Mouse (Mus musculus): ENCODE results near the gene Dnaic1. TPM values are rescaled to one million over a fixed set of nuclear protein-coding genes. Genes with fewer than 3 reads are reported as not detected.
A peak's percentile ranks its signal among the peaks of the same experiment; 100 is the strongest.

Dnaic1 gene
- polyA plus RNA-seq, 1 experiment from 2014 or later, result 1.1 TPM

GRCm38 (mm10) chr4:41655525-41655924, 86.0 kb downstream of the Dnaic1 start:
- WGBS, result 34% methylated on average over 2 of the region's 2 CpGs
- Histone ChIP-seq H3K4me3 (ENCODE audit: low read depth, low read length) (no peak overlapping the region), H3K4me2 (ENCODE audit: low read depth, severe bottlenecking) (no peak overlapping the region), H3K36me3 (ENCODE audit: control insufficient read depth, insufficient read depth, low read length) (no peaks in the 10 kb centered on the region), H3K27ac (replicated peaks; ENCODE audit: low read depth, low read length) (no peak overlapping the region), H3K9me3 (ENCODE audit: control insufficient read depth, low read length) (no peaks in the 10 kb centered on the region), H3K27me3 (ENCODE audit: control insufficient read depth, insufficient read depth, low read length) (peaks cover 20% of the 10 kb centered on the region), H3K9ac (ENCODE audit: low read length) (no peak overlapping the region), H3K4me1 (ENCODE audit: control insufficient read depth, insufficient read depth, low read length) (peaks cover 39% of the 10 kb centered on the region)
- ATAC-seq (ENCODE audit: insufficient number of reproducible peaks, low FRiP score, low TSS enrichment, low read depth) (no peak), DNase-seq (ENCODE audit: low spot score) (no peak)

DNA sequence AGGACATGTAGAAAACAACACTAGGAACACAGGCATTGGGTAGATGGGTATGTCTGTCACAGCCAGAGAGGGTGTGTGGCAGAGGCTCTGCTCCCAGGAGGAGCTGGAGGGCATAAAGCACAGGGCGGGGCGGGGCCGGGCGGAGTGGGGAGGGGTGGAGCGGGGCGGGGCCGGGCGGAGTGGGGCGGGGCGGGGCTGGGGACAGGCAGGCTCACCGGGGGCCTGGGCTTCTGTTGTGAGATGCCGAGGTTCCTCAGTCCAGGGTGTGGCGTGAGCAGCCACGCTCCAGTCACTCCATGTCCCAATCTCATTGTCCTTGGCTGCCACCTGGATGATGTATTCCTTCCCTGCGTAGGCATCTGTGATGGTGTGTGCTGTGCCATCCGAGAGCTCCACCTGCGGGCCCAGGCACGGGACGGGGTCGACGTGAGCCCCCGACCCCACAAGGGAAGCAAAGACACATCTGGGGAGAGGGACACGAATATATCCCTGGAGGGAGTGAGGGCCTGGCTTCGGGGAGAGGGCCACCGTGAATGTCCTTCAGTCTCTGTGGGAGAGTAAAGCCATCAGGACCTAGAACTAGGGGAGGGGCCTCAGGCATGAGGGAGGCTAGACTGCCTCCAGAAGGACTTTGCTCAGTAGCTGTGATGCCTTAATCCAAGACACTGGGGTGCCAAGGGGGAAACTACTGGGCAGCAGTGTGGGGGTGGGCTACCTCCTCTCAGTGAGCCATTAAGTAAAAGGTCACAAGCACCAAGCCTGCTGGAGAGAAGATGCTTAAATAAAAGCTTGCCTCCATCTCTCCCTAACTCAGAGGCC, 89.2 kb downstream of the Dnaic1 start:
- Histone ChIP-seq H3K27me3 (ENCODE audit: control insufficient read depth, insufficient read depth, low read length) (peaks cover 25% of the 10 kb centered on the region), H3K9ac (ENCODE audit: low read length) (no peak overlapping the region), H3K4me3 (ENCODE audit: low read depth, low read length) (no peak overlapping the region), H3K36me3 (ENCODE audit: control insufficient read depth, insufficient read depth, low read length) (no peaks in the 10 kb centered on the region), H3K4me2 (ENCODE audit: low read depth, severe bottlenecking) (peak overlapping the region; percentile 40), H3K4me1 (ENCODE audit: control insufficient read depth, insufficient read depth, low read length) (peaks cover 70% of the 10 kb centered on the region), H3K27ac (replicated peaks; ENCODE audit: low read depth, low read length) (peak overlapping the region; percentile 77), H3K9me3 (ENCODE audit: control insufficient read depth, low read length) (no peaks in the 10 kb centered on the region)
- no peak for ATAC-seq (ENCODE audit: insufficient number of reproducible peaks, low FRiP score, low TSS enrichment, low read depth)
- 5% methylated on average over 24 of the region's 25 CpGs for WGBS
- DNase-seq (ENCODE audit: low spot score), result no peak

- Histone ChIP-seq H3K9me3 (ENCODE audit: control insufficient read depth, low read length) (no peaks in the 10 kb centered on the region), H3K27me3 (ENCODE audit: control insufficient read depth, insufficient read depth, low read length) (peaks cover 29% of the 10 kb centered on the region), H3K4me1 (ENCODE audit: control insufficient read depth, insufficient read depth, low read length) (peaks cover 73% of the 10 kb centered on the region), H3K4me2 (ENCODE audit: low read depth, severe bottlenecking) (peak overlapping the region; percentile 7; the same call in 1 of the 2 replicates), H3K27ac (replicated peaks; ENCODE audit: low read depth, low read length) (peak overlapping the region; percentile 77; the same call in 1 of the 2 replicates), H3K4me3 (ENCODE audit: low read depth, low read length) (no peak overlapping the region), H3K9ac (ENCODE audit: low read length) (no peak overlapping the region), H3K36me3 (ENCODE audit: control insufficient read depth, insufficient read depth, low read length) (no peaks in the 10 kb centered on the region)
- DNase-seq (ENCODE audit: low spot score) (peak; percentile 92), ATAC-seq (ENCODE audit: insufficient number of reproducible peaks, low FRiP score, low TSS enrichment, low read depth) (peak; percentile 44)
- WGBS, result 5% methylated on average over 13 of the region's 13 CpGs
Observed at GRCm38 (mm10) chr4:41659556-41659955, 90.0 kb downstream of the Dnaic1 start.

- peak; percentile 89 for DNase-seq (ENCODE audit: low spot score)
- Histone ChIP-seq H3K9ac (ENCODE audit: low read length) (no peak overlapping the region), H3K36me3 (ENCODE audit: control insufficient read depth, insufficient read depth, low read length) (no peaks in the 10 kb centered on the region), H3K27me3 (ENCODE audit: control insufficient read depth, insufficient read depth, low read length) (peaks cover 41% of the 10 kb centered on the region), H3K9me3 (ENCODE audit: control insufficient read depth, low read length) (no peaks in the 10 kb centered on the region), H3K27ac (replicated peaks; ENCODE audit: low read depth, low read length) (peak overlapping the region; percentile 69; the same call in 1 of the 2 replicates), H3K4me2 (ENCODE audit: low read depth, severe bottlenecking) (peak overlapping the region; percentile 24; the same call in 1 of the 2 replicates), H3K4me3 (ENCODE audit: low read depth, low read length) (no peak overlapping the region), H3K4me1 (ENCODE audit: control insufficient read depth, insufficient read depth, low read length) (peaks cover 80% of the 10 kb centered on the region)
- peak; percentile 78 for ATAC-seq (ENCODE audit: insufficient number of reproducible peaks, low FRiP score, low TSS enrichment, low read depth)
- WGBS, result 2% methylated on average over 11 of the region's 11 CpGs
Observed at GRCm38 (mm10) chr4:41660851-41661430, 91.4 kb downstream of the Dnaic1 start.

DNA sequence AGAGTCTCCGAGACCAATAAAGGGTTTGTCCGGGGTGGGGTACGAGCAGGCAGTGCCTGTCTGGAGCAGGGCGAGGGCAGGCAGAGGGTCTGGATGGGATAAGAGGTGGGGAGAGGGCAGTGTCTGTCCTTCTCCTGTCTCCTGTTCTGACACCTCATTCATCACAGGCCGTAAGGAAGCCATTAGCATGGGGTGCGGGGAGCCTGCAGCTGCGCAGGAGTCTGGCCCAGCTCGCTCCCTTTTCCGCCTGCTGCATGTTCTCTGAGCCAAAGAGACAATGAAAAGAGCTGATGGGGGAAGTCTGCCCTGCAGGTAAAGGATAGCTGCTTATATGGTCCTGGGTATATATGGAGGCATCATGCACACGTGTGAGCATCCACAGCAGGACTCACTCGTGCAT, 93.1 kb downstream of the Dnaic1 start:
- Histone ChIP-seq H3K27ac (replicated peaks; ENCODE audit: low read depth, low read length) (no peak overlapping the region), H3K4me2 (ENCODE audit: low read depth, severe bottlenecking) (no peak overlapping the region), H3K27me3 (ENCODE audit: control insufficient read depth, insufficient read depth, low read length) (peaks cover 39% of the 10 kb centered on the region), H3K4me1 (ENCODE audit: control insufficient read depth, insufficient read depth, low read length) (peaks cover 78% of the 10 kb centered on the region), H3K9me3 (ENCODE audit: control insufficient read depth, low read length) (no peaks in the 10 kb centered on the region), H3K36me3 (ENCODE audit: control insufficient read depth, insufficient read depth, low read length) (no peaks in the 10 kb centered on the region), H3K4me3 (ENCODE audit: low read depth, low read length) (no peak overlapping the region), H3K9ac (ENCODE audit: low read length) (no peak overlapping the region)
- no peak for ATAC-seq (ENCODE audit: insufficient number of reproducible peaks, low FRiP score, low TSS enrichment, low read depth)
- WGBS, result 15% methylated on average over 11 of the region's 11 CpGs
- peak; percentile 54 for DNase-seq (ENCODE audit: low spot score)

DNA sequence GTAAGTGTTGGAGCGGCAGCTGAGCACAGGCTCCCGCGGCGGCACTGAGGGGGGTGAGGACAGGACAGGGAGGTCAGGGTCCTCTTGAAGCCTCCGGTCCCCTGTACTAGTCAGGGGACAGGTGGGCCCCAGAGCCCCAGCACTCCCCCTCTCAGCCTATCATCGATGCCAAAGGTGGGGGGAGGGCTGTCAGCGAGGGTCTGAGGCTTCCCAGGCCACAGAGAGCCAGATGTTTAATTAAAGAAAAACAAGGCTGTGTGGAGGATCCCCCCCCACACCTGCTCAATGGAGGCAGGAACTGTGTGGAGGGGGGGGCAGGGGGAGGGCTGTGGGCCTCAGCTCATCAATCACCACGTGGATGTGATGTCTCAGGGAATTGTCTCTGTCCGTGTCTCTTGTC, 94.0 kb downstream of the Dnaic1 start:
- ATAC-seq (ENCODE audit: insufficient number of reproducible peaks, low FRiP score, low TSS enrichment, low read depth) (0 out of 2 replicates have a peak, but pooled peaks have one; percentile 9), DNase-seq (ENCODE audit: low spot score) (peak; percentile 66)
- H3K27ac ChIP-seq (replicated peaks; ENCODE audit: low read depth, low read length), result no peak overlapping the region
- peaks cover 69% of the 10 kb centered on the region for H3K4me1 ChIP-seq (ENCODE audit: control insufficient read depth, insufficient read depth, low read length)
- H3K9ac ChIP-seq (ENCODE audit: low read length), result no peak overlapping the region
- H3K9me3 ChIP-seq (ENCODE audit: control insufficient read depth, low read length), result no peaks in the 10 kb centered on the region
- H3K36me3 ChIP-seq (ENCODE audit: control insufficient read depth, insufficient read depth, low read length), result no peaks in the 10 kb centered on the region
- 5% methylated on average over 9 of the region's 9 CpGs for WGBS
- peaks cover 40% of the 10 kb centered on the region for H3K27me3 ChIP-seq (ENCODE audit: control insufficient read depth, insufficient read depth, low read length)
- H3K4me2 ChIP-seq (ENCODE audit: low read depth, severe bottlenecking), result peak overlapping the region; percentile 12; the same call in 1 of the 2 replicates
- H3K4me3 ChIP-seq (ENCODE audit: low read depth, low read length), result no peak overlapping the region

GRCm38 (mm10) chr4:41664533-41664932, 95.0 kb downstream of the Dnaic1 start:
- DNase-seq (ENCODE audit: low spot score) (no peak), ATAC-seq (ENCODE audit: insufficient number of reproducible peaks, low FRiP score, low TSS enrichment, low read depth) (no peak)
- Histone ChIP-seq H3K4me1 (ENCODE audit: control insufficient read depth, insufficient read depth, low read length) (peaks cover 60% of the 10 kb centered on the region), H3K27me3 (ENCODE audit: control insufficient read depth, insufficient read depth, low read length) (peaks cover 46% of the 10 kb centered on the region), H3K4me2 (ENCODE audit: low read depth, severe bottlenecking) (no peak overlapping the region), H3K36me3 (ENCODE audit: control insufficient read depth, insufficient read depth, low read length) (no peaks in the 10 kb centered on the region), H3K9ac (ENCODE audit: low read length) (no peak overlapping the region), H3K4me3 (ENCODE audit: low read depth, low read length) (no peak overlapping the region), H3K9me3 (ENCODE audit: control insufficient read depth, low read length) (no peaks in the 10 kb centered on the region), H3K27ac (replicated peaks; ENCODE audit: low read depth, low read length) (no peak overlapping the region)
- WGBS, result 17% methylated on average over 7 of the region's 7 CpGs

GRCm38 (mm10) chr4:41665009-41665675, 95.6 kb downstream of the Dnaic1 start:
- WGBS, result 3% methylated on average over 5 of the region's 8 CpGs
- H3K27me3 ChIP-seq (ENCODE audit: control insufficient read depth, insufficient read depth, low read length), result peaks cover 50% of the 10 kb centered on the region
- DNase-seq (ENCODE audit: low spot score) (no peak), ATAC-seq (ENCODE audit: insufficient number of reproducible peaks, low FRiP score, low TSS enrichment, low read depth) (no peak)
- H3K4me2 ChIP-seq (ENCODE audit: low read depth, severe bottlenecking), result peak overlapping the region; percentile 16; the same call in 1 of the 2 replicates
- H3K27ac ChIP-seq (replicated peaks; ENCODE audit: low read depth, low read length), result no peak overlapping the region
- H3K4me1 ChIP-seq (ENCODE audit: control insufficient read depth, insufficient read depth, low read length), result peaks cover 54% of the 10 kb centered on the region
- H3K36me3 ChIP-seq (ENCODE audit: control insufficient read depth, insufficient read depth, low read length), result no peaks in the 10 kb centered on the region
- no peak overlapping the region for H3K9ac ChIP-seq (ENCODE audit: low read length)
- no peaks in the 10 kb centered on the region for H3K9me3 ChIP-seq (ENCODE audit: control insufficient read depth, low read length)
- H3K4me3 ChIP-seq (ENCODE audit: low read depth, low read length), result no peak overlapping the region

Measured in limb, embryonic 11.5 days (tissue).